Mouse (Mus musculus) left cerebral cortex, adult 9 months (tissue): ENCODE measurements around the gene Spata7.

Source experiments
- DNase-seq, 2 experiments: peaks; one replicate each; pipeline ENCODE4 v3.0.0; 2022; ENCODE audit warnings: low spot score in 2 of 2

Spata7 gene

DNA sequence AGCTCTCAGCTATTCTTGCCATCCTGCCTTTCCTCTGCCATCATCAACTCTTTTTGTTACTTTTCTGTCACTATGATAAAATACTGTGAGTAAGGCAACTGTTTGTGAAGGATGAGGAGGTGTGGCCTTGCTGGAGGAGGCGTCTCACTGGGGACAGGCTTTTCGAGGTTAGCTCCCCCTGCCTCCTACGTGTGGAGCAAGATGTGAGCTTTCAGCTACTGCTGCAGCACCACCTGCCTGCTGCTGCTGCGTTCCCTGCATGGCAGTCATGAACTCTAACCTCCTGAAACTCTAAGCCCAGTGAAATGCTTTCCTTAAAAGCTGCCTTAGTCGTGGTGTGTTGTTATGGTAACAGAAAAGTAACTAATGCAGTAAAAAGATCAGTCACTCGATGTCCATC lies 45.9 kb downstream of the Spata7 start:
- no peak for DNase-seq

DNA sequence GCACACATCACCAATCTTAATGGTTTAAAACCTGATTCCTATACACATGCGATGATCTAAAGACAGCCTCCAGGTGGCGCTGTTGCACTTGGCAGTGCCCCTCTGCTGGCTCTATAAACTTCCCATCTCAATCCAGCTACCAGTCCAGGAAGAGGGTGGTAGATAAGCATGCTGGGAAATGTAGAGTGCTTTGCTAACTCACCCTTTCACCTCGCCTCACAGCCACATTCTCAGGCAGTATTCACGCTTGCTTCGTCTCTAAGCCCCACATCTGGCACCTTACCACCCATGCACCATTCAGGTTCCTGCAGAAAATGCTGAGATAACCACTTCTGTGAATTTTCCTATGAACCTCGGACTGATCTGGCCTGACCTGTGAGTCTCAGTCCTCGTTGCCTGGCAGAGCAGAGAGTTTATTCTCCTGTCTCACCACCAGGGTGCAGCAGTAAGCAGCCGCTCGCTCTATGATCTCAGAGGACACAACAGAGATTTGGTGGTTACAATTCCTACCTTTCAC lies 46.7 kb downstream of the Spata7 start:
- DNase-seq, result peak; percentile 32 to 63

DNA sequence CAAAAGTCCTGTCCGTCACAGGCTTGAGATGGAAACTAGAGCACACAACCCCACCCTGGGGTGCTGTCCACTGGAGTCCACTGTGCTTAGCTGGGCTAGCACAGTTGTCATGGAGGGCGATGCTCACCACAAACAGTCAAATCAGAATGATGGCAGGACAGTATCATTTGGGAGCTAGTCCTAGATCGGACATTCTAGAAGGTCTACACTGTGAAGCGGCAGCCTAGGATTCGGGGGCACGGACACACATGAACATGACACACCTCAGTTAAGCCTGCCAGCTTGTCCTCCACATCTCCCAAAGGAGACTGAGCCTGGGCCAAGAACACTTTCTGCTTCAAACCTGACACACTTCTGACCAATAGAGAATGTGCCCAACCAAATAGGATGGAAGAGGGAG lies 48.9 kb downstream of the Spata7 start:
- no peak for DNase-seq

DNA sequence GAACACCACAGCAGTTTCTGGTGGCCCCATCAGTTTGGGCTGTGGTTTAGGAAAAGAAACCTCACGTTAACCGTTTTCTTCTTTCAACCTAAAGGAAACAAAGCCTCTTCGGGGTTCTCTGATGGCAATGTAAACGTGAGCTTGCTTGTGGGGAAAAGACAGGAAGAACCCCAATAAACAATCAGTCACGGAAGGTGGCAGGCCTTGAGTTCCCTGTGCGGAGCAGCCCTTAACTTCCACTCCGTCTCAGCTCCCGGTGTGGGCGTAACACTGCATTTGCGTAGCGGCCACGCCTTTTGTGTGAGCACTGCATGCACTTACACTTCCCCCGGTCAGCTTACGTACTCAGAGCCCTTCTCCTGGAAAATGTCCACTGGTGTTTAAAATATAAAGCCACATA lies 49.4 kb downstream of the Spata7 start:
- DNase-seq, result no peak

DNA sequence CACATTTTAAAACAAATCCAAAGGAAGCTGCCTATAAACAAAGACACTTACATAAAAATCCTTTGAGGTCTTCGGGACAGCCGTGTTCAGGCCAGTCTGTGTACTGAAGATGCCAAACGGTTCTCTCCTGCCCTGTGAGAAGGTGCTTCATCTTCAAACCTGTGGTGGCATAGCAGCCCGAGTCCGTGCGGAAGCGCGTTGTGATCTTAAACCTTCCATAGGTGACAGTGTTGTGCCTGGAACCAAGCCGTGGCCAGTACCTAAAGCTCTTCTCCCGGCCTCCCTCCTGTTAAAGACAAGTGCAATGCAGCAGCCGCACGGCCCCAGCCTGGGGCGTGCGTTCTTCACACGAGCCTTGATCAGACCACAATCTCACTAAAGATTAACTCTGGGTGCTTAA lies 51.9 kb downstream of the Spata7 start:
- no peak for DNase-seq

DNA sequence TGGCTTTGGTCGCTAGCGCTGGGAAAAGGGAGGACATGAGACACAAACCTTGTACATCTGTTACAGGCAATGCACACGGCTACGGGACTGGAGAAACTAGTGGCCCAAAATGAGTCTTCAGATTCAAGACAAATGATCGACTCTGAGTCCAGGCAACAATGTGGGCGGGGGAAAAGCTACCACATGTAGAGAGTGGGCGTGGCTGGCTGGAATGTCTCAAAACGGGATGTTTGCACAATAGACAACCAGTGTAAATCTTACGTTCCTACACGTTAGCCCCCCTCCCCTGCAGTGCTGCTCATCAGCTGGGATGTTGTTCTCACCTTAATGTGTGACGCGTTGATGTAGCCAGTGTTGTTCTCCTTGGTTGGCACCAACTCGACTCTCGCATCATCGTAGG lies 54.2 kb downstream of the Spata7 start:
- DNase-seq, result no peak

DNA sequence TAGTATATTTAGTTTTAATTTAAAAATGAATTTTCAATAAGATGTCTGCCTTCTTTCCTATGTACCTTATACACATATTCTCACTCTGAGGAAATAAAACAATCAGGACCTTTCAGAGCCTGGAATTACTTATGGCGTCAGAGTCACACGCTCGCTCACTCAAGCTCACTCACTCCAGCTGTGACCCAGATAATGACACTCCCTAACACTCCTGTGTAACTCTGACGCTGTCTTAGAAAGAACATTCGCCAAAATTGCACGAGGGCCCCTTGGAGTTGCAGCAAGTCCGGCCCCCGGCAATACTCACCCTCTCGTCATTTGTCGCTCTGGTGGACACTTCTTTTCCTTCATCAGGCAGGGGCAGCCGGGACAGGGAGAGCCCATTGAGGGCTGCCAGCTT lies 55.2 kb downstream of the Spata7 start:
- DNase-seq, result no peak

DNA sequence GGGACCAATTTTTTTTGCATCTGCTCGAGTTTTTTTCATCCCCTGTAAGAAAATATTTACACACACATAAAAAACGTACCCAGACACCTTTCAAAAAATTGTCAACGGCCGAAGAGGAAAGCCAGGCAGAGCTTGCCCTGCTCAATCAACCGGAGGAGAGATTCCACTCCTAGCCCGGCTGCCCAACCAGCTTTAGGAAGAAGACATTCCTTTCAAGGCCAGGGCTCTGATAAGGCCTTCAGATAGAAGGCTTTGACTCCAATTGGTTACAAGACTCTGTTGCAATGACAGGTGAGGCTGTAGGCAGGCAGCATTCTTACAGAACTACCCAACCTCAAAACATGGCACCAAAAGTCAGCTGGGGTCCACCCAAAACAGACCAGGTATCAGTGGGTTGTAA lies 55.6 kb downstream of the Spata7 start:
- no peak for DNase-seq

DNA sequence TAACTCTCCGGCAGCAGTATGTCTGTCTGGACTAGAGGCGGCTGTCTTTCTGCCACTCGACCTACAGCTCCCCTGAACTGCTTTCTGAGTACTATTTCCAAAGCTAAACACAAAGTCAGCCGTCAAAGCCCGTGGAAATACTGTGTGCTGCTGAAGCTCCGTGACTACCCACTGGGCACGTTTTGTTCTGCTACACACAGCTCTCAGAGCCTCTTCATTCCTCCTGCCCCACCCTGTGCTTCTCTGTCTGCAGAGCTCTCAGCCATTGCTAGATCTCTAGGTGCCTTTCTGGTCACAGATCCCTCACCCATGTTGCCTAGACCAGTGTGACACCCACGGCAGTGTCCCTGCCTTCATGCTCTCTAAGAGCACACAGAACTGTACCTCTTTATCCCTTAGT lies 62.3 kb downstream of the Spata7 start:
- no peak for DNase-seq

DNA sequence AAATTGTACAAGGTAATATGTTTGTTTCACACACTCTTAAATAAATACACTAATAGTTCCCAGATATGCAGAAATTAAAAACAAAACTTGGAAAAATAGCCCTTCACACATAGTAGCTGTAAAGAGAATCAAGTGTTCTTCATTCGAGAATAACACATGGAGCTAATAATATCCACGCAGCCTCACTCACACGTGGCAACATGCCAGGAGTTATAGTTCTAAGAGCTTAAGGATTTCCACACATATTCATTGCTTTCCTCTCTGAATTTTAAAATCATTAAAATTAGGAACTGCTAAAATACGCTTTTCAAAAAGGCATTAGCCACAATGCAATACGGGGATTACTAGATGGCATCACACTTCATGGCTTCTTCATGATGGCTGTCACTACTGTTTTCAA lies 69.2 kb downstream of the Spata7 start:
- DNase-seq, result peak in 1 of 2 experiments; percentile 23

DNA sequence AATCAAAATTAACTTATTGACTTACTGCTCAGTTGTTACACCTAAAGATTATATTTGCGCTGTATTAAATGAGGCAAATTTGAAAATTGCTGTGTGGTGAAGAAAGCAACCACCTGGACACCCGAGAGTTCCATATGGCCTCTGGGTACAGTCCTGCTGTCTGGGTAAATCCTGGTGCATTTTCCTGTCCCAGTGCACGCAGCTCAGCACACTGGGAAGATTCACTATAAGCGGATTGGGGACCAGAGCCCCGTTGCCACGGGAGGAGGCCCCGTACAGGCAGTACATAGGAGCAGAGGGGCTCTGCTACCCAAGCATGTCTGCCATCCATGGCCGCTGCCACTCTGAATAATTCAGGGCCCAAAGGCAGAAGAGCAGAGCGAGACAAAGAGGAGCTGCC lies 73.6 kb downstream of the Spata7 start:
- DNase-seq, result no peak

DNA sequence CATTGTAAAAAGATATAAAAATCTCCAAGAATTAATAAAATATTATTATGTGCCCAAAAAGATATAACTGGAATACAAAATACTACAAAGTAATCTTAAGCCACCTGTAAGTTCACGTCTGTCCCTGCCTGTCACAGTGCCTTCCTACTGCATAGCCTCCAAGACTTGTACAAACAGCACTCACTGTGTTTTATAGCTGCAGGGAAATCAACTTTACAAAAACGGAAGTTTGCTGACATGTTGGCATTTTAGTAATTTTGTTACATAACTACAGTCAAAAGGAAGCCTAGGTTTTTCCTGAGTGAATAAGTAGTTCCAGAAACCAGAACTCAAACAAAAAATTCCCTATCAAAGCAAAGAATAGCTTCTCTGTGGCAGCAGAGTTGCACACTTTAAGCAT lies 75.6 kb downstream of the Spata7 start:
- DNase-seq, result no peak

DNA sequence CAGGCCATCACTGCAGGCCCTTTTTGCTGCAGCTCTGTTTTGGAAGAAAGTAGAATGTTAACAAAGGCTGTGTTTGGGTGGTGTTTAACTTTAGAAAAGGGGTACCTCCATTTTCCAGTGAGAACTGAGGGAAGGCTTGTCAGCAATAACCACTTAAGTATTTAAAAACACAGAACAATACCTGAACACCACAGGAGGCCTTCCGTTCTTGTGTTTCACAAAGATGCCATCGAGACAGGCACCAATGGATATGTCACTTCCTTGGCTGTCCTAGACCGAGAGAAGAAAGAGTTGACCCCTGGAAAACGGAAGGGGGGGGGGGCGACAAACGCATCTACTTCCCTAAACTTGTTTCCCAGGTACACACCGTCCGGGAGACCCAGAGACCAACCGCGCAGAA lies 76.0 kb downstream of the Spata7 start:
- no peak for DNase-seq

DNA sequence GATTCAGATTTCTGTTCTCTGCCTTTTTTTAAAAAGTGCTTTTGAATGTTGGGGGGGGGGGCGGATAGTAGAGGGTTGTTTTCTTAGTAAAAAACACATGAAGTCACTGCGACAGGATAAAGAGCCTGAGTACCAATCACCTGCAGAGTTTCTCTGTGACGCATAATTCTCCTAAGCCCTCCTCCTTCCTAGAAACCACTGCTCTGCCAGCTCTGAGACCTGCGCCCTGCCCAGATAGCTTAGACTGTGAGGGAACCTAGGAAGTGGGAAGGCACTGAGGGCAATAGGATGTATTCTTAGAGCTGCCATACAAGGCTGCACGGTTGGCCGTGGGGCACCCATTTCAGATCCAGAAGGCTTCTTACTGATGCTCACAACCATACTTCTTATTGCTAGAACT lies 84.9 kb downstream of the Spata7 start:
- no peak for DNase-seq

DNA sequence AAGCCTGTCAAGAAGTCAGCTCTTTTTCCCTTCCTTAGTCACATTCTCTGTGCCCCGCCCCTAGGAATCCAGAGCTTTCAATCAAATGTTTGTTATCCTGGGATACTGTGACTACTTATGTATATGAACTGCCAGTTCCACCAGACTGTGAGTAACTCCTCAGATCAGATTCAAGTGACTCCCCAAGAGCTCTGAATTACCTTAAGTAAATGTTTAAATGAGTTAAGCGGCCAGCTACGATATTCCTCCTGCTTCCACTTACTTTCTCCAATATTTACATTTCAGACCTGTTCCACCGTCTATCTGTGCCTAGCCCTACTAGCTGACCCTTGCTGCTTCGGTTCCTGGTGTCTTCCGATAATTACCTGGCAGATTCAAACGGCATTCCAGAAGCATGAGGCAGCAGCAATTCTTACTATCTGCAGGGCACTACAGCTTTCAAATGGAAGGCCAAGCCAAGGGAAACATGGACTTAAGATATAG lies 85.7 kb downstream of the Spata7 start:
- DNase-seq, result no peak

DNA sequence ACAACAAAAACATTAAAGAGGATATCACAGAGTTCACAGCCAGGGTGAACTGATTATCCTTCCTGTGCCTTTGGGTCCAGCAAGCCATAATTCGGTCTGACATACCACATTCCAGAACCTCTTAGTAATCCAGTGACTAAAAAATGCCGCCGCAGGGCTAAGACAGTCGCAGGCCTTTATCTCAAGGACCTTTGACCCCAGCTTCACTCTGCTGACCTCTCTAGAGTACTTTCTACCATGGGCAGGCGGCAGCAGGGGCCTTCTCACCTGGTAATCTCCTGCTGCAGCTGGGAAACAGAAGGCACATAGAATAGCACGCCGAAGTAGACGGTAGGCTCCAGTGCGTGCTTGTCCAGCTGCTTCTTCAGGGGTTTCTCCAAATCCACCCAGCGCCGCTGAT lies 86.8 kb downstream of the Spata7 start:
- no peak for DNase-seq

DNA sequence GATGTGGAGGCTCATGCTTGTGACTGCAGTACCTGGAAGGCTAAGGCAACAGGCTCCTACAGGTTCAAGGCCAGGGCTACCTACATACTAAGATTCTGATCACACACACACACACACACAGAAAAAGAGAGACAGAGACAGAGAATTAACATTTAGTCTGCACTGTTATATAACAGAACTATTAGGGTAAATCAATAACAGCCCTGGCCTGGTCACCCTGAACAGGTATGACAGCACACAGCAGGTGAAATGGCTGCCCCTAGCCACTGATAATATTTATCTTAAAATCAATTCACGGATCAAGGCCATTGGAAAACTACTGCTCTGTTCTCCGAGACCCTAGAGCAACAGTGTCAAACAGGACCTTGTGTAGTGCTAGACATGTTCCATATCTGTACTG lies 88.2 kb downstream of the Spata7 start:
- no peak for DNase-seq
